Comparison of ENCODE assay signal across 18 mouse cellular contexts in the genomic region with DNA sequence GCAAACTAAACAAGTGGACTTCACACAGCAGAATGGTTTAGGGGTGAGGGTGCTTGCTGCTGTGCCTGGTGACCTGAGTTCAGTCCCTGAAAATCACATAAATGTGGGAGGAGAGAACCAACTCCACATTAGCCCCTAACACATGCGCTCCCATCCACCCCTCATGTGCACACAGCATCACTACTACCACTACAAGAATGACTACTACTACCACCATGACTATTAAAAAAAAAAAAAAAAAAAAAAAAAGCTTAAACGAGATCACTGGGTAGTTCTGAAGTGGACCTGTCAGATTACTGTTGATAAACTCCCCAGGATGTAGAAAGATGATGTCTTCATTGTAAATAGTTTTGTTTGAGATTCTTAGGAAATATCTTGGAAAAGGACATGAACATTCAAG. TPM values are rescaled to one million over a fixed set of nuclear protein-coding genes. Genes with fewer than 3 reads are reported as not detected.
A peak's percentile ranks its signal among the peaks of the same experiment; 100 is the strongest.
DNase-seq lines count a peak whose midpoint lies in the region; TF ChIP-seq lines count a peak whose summit lies in the region.
"Had no signal": no experiment of that assay in that cellular context is flagged by ENCODE, and none has a peak within 500 bp of the region (broad histone marks: within the 10 kb centered on the region; RNA-seq: fewer than 3 reads in every experiment).

No protein-coding gene starts in this region.

- no peak for TF ChIP-seq CTCF in CH12.LX (conservative IDR thresholded peaks at IDR 0.05 in 1 of 2, IDR thresholded peaks at IDR 0.05 in 1 of 2; ENCODE audit: low read depth in 2 of 2, low read length in 2 of 2)

- TF ChIP-seq EP300 in CH12.LX (IDR thresholded peaks at IDR 0.05; ENCODE audit: low read length): peak; percentile 10; the same call in 1 of the 2 replicates

- in situ Hi-C loops in CH12.LX (cut with MboI; ENCODE audit: low pct_ligation_motif_present, low pct_unique_long_range_greater_than_20kb, low sequenced_read_pairs): no loop called here

- H3K9me3 ChIP-seq in CH12.LX (replicated peaks; ENCODE audit: low read length): no peaks in the 10 kb centered on the region
- H3K9me3 ChIP-seq: embryonic facial prominence, embryonic 13.5 days; embryonic facial prominence, embryonic 15.5 days; forebrain, embryonic 10.5 days; forebrain, embryonic 12.5 days had no signal

- H3K4me3 ChIP-seq in CH12.LX (replicated peaks in 1 of 3; ENCODE audit: low read depth in 2 of 3, low read length in 2 of 3, poor library complexity in 1 of 3): no peak overlapping the region

- dilution Hi-C loops in CH12.LX (cut with MboI; ENCODE audit: extremely low pct_ligation_motif_present, extremely low pct_unique_long_range_greater_than_20kb, low sequenced_read_pairs): no loop called here

- H3K9ac ChIP-seq in CH12.LX (ENCODE audit: insufficient read depth, low read depth): no peak overlapping the region
- H3K9ac ChIP-seq: embryonic facial prominence, embryonic 15.5 days; forebrain, embryonic 12.5 days had no signal

- peaks cover 34% of the 10 kb centered on the region for H3K79me2 ChIP-seq in CH12.LX (replicated peaks; ENCODE audit: control insufficient read depth, extremely low read depth, insufficient read depth, poor library complexity, severe bottlenecking)

- H3K36me3 ChIP-seq in CH12.LX (replicated peaks in 1 of 2; ENCODE audit: control insufficient read depth in 1 of 2, insufficient read depth in 1 of 2, low read length in 1 of 2): no peaks in the 10 kb centered on the region
- H3K36me3 ChIP-seq: embryonic facial prominence, embryonic 13.5 days; embryonic facial prominence, embryonic 15.5 days; forebrain, embryonic 10.5 days; forebrain, embryonic 12.5 days had no signal

- intact Hi-C loops in gastrocnemius, postnatal 36 days (cut with DNase I): no loop called here

- peaks cover 11 to 62% of the 10 kb centered on the region in 2 experiments for H3K4me1 ChIP-seq in CH12.LX (ENCODE audit: control insufficient read depth in 1 of 2, insufficient read depth in 2 of 2)

- peak overlapping the region; percentile 11; the same call in 1 of the 2 replicates for H3K4me2 ChIP-seq in CH12.LX (ENCODE audit: insufficient read depth, low read depth, poor library complexity, severe bottlenecking)

- TF ChIP-seq RAD21 in CH12.LX (IDR thresholded peaks at IDR 0.05; ENCODE audit: low read depth, low read length): no peak

- peak; percentile 10 for DNase-seq in cerebellum, adult 9-10 months
- no peak for DNase-seq in cerebellum, postnatal 14 days
- no peak for DNase-seq in CH12.LX (ENCODE audit: extremely low read depth)
- peak; percentile 21 for DNase-seq in induced T-regulatory cell, adult 2 months (ENCODE audit: low read depth)
- no peak for DNase-seq in gastrocnemius, postnatal 36 days
- DNase-seq in embryo, embryonic 9.5 days (ENCODE audit: extremely low spot score): no peak
- DNase-seq: adrenal gland, adult 8-10 months; adrenal gland, postnatal 14 days; adrenal gland, postnatal 36 days; B cell, adult 2 months; cerebellum, adult 11-12 months; cerebellum, adult 2 months; cerebellum, adult 9-11 months; cerebellum, postnatal 25 days had no signal

- no peak overlapping the region for H3K27ac ChIP-seq in CH12.LX (ENCODE audit: insufficient read depth, low read depth)
- H3K27ac ChIP-seq: embryonic facial prominence, embryonic 15.5 days had no signal

- H3K27me3 ChIP-seq in CH12.LX (replicated peaks): no peaks in the 10 kb centered on the region
- H3K27me3 ChIP-seq: embryonic facial prominence, embryonic 13.5 days; embryonic facial prominence, embryonic 15.5 days; forebrain, embryonic 12.5 days had no signal

- no peak for TF ChIP-seq POLR2A in CH12.LX (IDR thresholded peaks at IDR 0.05; ENCODE audit: low read depth, low read length)

TF ChIP-seq in CH12.LX, 34 proteins besides CTCF, POLR2A, EP300 and RAD21:
- TF ChIP-seq MEF2A (IDR thresholded peaks at IDR 0.05; ENCODE audit: borderline replicate concordance, low read depth, low read length) (0 out of 2 replicates have a peak, but pooled peaks have one; percentile 24), SMC3 (IDR thresholded peaks at IDR 0.05; ENCODE audit: low read depth, low read length) (no peak), JUN (IDR thresholded peaks at IDR 0.05; ENCODE audit: insufficient read depth, low read depth, low read length) (peak; percentile 27; the same call in 1 of the 2 replicates), IRF4 (IDR thresholded peaks at IDR 0.05; ENCODE audit: low read depth, low read length) (peak; percentile 38; the same call in 1 of the 2 replicates), MAZ (IDR thresholded peaks at IDR 0.05; ENCODE audit: low read depth, low read length) (no peak), CHD1 (IDR thresholded peaks at IDR 0.05; ENCODE audit: low read depth, low read length) (no peak), KAT2A (IDR thresholded peaks at IDR 0.05; ENCODE audit: insufficient replicate concordance, low read length) (no peak), ETS1 (conservative IDR thresholded peaks at IDR 0.05; ENCODE audit: low read depth, low read length) (no peak), ELF1 (IDR thresholded peaks at IDR 0.05; ENCODE audit: low read depth, low read length) (no peak), GABPA (IDR thresholded peaks at IDR 0.05; ENCODE audit: insufficient replicate concordance, low read depth, low read length) (no peak), MYC (IDR thresholded peaks at IDR 0.05; ENCODE audit: low read depth, low read length) (0 out of 2 replicates have a peak, but pooled peaks have one; percentile 34), SIN3A (IDR thresholded peaks at IDR 0.05; ENCODE audit: low read length) (peak; percentile 27; the same call in 1 of the 2 replicates), CHD2 (IDR thresholded peaks at IDR 0.05; ENCODE audit: low read length) (no peak), ZC3H11A (IDR thresholded peaks at IDR 0.05; ENCODE audit: low read depth, low read length) (no peak), ZMIZ1 (IDR thresholded peaks at IDR 0.05; ENCODE audit: low read depth, low read length) (no peak), MAX (IDR thresholded peaks at IDR 0.05; ENCODE audit: low read length) (0 out of 2 replicates have a peak, but pooled peaks have one; percentile 47), NELFE (IDR thresholded peaks at IDR 0.05; ENCODE audit: low read depth, low read length) (no peak), USF1 (IDR thresholded peaks at IDR 0.05; ENCODE audit: low read depth, low read length) (no peak), PAX5 (IDR thresholded peaks at IDR 0.05; ENCODE audit: low read length) (no peak), RCOR1 (conservative IDR thresholded peaks at IDR 0.05; ENCODE audit: low read depth, low read length) (no peak), ZNF384 (IDR thresholded peaks at IDR 0.05; ENCODE audit: low read depth, low read length) (peak; percentile 90), TCF12 (IDR thresholded peaks at IDR 0.05; ENCODE audit: low read depth, low read length) (no peak), BHLHE40 (IDR thresholded peaks at IDR 0.05; ENCODE audit: low read depth, low read length) (peak; percentile 59)

RNA-seq across cellular contexts. Expression of a gene that starts 1.2 kb away (rescaled TPM):
- total RNA-seq in CH12.LX (2012; rRNA removed): 52.2 and 60.9 TPM in 2 replicates
- 38.6 and 46.4 TPM in 2 replicates for total RNA-seq in CH12.LX (2014; rRNA removed)
- 77.2 and 91.6 TPM in 2 replicates for polyA plus RNA-seq in CH12.LX (2012; ENCODE audit: insufficient read length, low read depth)
- total RNA-seq in gastrocnemius, postnatal 36 days (2021): 10 to 100 TPM; 33.8 to 37.3 TPM

RNA-seq across cellular contexts. Expression of a gene that starts 7.0 kb away (rescaled TPM):
- total RNA-seq in CH12.LX (2012; rRNA removed) (28.6 and 33.2 TPM in 2 replicates), CH12.LX (2014; rRNA removed) (28.2 and 29.0 TPM in 2 replicates)
- 36.7 and 37.3 TPM in 2 replicates for polyA plus RNA-seq in CH12.LX (2012; ENCODE audit: insufficient read length, low read depth)
- total RNA-seq in gastrocnemius, postnatal 36 days (2021): 10 to 100 TPM; 80.9 to 83.7 TPM

RNA-seq across cellular contexts. Expression of a gene that starts 22.2 kb away (rescaled TPM):
- total RNA-seq in CH12.LX (2012; rRNA removed): 10.6 and 11.8 TPM in 2 replicates
- 8.3 and 9.3 TPM in 2 replicates for total RNA-seq in CH12.LX (2014; rRNA removed)
- 9.2 and 10.2 TPM in 2 replicates for polyA plus RNA-seq in CH12.LX (2012; ENCODE audit: insufficient read length, low read depth)
- total RNA-seq in gastrocnemius, postnatal 36 days (2021): 1 to 10 TPM; 4.0 to 5.5 TPM

RNA-seq across cellular contexts. Expression of a gene that starts 29.7 kb away (rescaled TPM):
- 10.5 and 11.4 TPM in 2 replicates for total RNA-seq in CH12.LX (2012; rRNA removed)
- 1.8 and 2.6 TPM in 2 replicates for total RNA-seq in CH12.LX (2014; rRNA removed)
- polyA plus RNA-seq in CH12.LX (2012; ENCODE audit: insufficient read length, low read depth): 10.0 and 11.8 TPM in 2 replicates
- 1 to 10 TPM; 4.3 to 6.0 TPM for total RNA-seq in gastrocnemius, postnatal 36 days (2021)

RNA-seq across cellular contexts. Expression of a gene that starts 38.5 kb away (rescaled TPM):
- 179 and 203 TPM in 2 replicates for total RNA-seq in CH12.LX (2012; rRNA removed)
- total RNA-seq in CH12.LX (2014; rRNA removed): 229 and 257 TPM in 2 replicates
- polyA plus RNA-seq in CH12.LX (2012; ENCODE audit: insufficient read length, low read depth): 255 and 279 TPM in 2 replicates
- 1,000 to 10,000 TPM; 1,357 to 1,404 TPM for total RNA-seq in gastrocnemius, postnatal 36 days (2021)

Comparison
In these comparisons a context has a peak if more than half of its experiments do, and no peak if none do; other contexts are left out.
1. DNase-seq: peak in cerebellum, adult 9-10 months (single experiment) and induced T-regulatory cell, adult 2 months (single experiment); none in cerebellum, postnatal 14 days (0 of 2), CH12.LX (single experiment), gastrocnemius, postnatal 36 days (0 of 2) and embryo, embryonic 9.5 days (single experiment).